Mouse (Mus musculus) midbrain, postnatal 0 days (tissue): ENCODE measurements at regions not wholly inside any gene's neighbourhood (a gene's known extent, or its start where the extent isn't known, plus 50 kb on each side); places are given as distances from the start of the nearest gene placed in this dataset.
A peak's percentile ranks its signal among the peaks of the same experiment; 100 is the strongest.

ENCODE experiments used
- ATAC-seq: fragments of 200-750 bp; cut with Nextera tagmentation; 2 replicates; pipeline ENCODE4 v1.8.0; 2017; ENCODE audit warnings: moderate number of reproducible peaks, mild to moderate bottlenecking, moderate TSS enrichment, moderate library complexity; ENCODE audit not compliant: low FRiP score
- DNase-seq: peaks from one replicate; pipeline ENCODE4 v3.0.0-alpha.2; 2015; ENCODE audit warnings: low spot score
- H3K27ac ChIP-seq: fragments of 300-500 bp; sonication (generic); 2 replicates; pipeline ENCODE4 v1.5.1; 2014; ENCODE audit warnings: low read depth, mild to moderate bottlenecking, low read length, mixed read lengths
- H3K27me3 ChIP-seq: fragments of 300-500 bp; sonication (generic); 2 replicates; pipeline ENCODE4 v1.6.1; 2014; ENCODE audit warnings: low read length, control low read depth, mixed read lengths; ENCODE audit not compliant: insufficient read depth
- H3K36me3 ChIP-seq: fragments of 300-500 bp; sonication (generic); 2 replicates; pipeline ENCODE4 v1.6.1; 2014; ENCODE audit warnings: low read length, control low read depth, mixed read lengths; ENCODE audit not compliant: insufficient read depth
- H3K4me1 ChIP-seq: fragments of 300-500 bp; sonication (generic); 2 replicates; pipeline ENCODE4 v1.6.1; 2014; ENCODE audit warnings: mild to moderate bottlenecking, control low read depth, antibody characterized with exemption, low read length, mixed read lengths; ENCODE audit not compliant: insufficient read depth
- H3K4me2 ChIP-seq: fragments of 300-500 bp; sonication (generic); 2 replicates; pipeline ENCODE4 v1.6.1; 2014; ENCODE audit warnings: low read depth, mild to moderate bottlenecking, low read length, mixed read lengths; ENCODE audit not compliant: poor library complexity, severe bottlenecking
- H3K4me3 ChIP-seq: fragments of 300-500 bp; sonication (generic); 2 replicates; pipeline ENCODE4 v1.5.1; 2014; ENCODE audit warnings: low read depth, mild to moderate bottlenecking, low read length, moderate library complexity
- H3K9ac ChIP-seq: fragments of 300-500 bp; sonication (generic); replicated peaks from 2 replicates; pipeline ENCODE4 v1.6.1; 2014; ENCODE audit warnings: mild to moderate bottlenecking, low read length, moderate library complexity, mixed read lengths; ENCODE audit not compliant: poor library complexity, severe bottlenecking
- H3K9me3 ChIP-seq: fragments of 300-500 bp; sonication (generic); 2 replicates; pipeline ENCODE4 v1.6.1; 2016; ENCODE audit warnings: low read length, control low read depth
- CTCF ChIP-seq: IDR thresholded peaks from 2 replicates; pipeline ENCODE4 v1.5.1; 2016; ENCODE audit warnings: antibody characterized with exemption, mild to moderate bottlenecking
- WGBS: fragments of 180-500 bp; shearing (Covaris S2); extraction: QIAGEN DNeasy Blood & Tissue Kit; methylation state at CpG from one replicate; pipeline ENCODE4 v1.1.7; 2014; 5-methylcytosine and 5-hydroxymethylcytosine counted together

GRCm38 (mm10) chr9:116366713-116367112 is 191.6 kb upstream of the Tgfbr2 start:
- Histone ChIP-seq H3K36me3 (no peaks in the 10 kb centered on the region), H3K27ac (no peak overlapping the region), H3K4me2 (no peak overlapping the region), H3K9me3 (no peaks in the 10 kb centered on the region), H3K4me1 (no peaks in the 10 kb centered on the region), H3K4me3 (no peak overlapping the region), H3K27me3 (no peaks in the 10 kb centered on the region), H3K9ac (no peak overlapping the region)
- 92% methylated on average over 7 of the region's 7 CpGs for WGBS
- ATAC-seq (no peak), DNase-seq (no peak)
- no peak for TF ChIP-seq CTCF

GRCm38 (mm10) chr9:116366193-116366592 is 191.0 kb upstream of the Tgfbr2 start:
- ATAC-seq (no peak), DNase-seq (no peak)
- Histone ChIP-seq H3K27ac (no peak overlapping the region), H3K4me3 (no peak overlapping the region), H3K9me3 (no peaks in the 10 kb centered on the region), H3K9ac (no peak overlapping the region), H3K36me3 (no peaks in the 10 kb centered on the region), H3K4me2 (no peak overlapping the region), H3K4me1 (no peaks in the 10 kb centered on the region), H3K27me3 (no peaks in the 10 kb centered on the region)
- TF ChIP-seq CTCF: no peak
- WGBS: 84% methylated on average over 9 of the region's 9 CpGs

GRCm38 (mm10) chr9:116365701-116366100 is 190.5 kb upstream of the Tgfbr2 start:
- H3K27ac ChIP-seq: no peak overlapping the region
- no peak for TF ChIP-seq CTCF
- no peak overlapping the region for H3K4me2 ChIP-seq
- 75% methylated on average over 3 of the region's 3 CpGs for WGBS
- no peaks in the 10 kb centered on the region for H3K9me3 ChIP-seq
- no peaks in the 10 kb centered on the region for H3K27me3 ChIP-seq
- H3K4me3 ChIP-seq: no peak overlapping the region
- no peak overlapping the region for H3K9ac ChIP-seq
- no peak for ATAC-seq
- H3K4me1 ChIP-seq: no peaks in the 10 kb centered on the region
- no peak for DNase-seq
- H3K36me3 ChIP-seq: no peaks in the 10 kb centered on the region

GRCm38 (mm10) chr9:116365016-116365685 is 190.0 kb upstream of the Tgfbr2 start:
- Histone ChIP-seq H3K9ac (no peak overlapping the region), H3K4me3 (no peak overlapping the region), H3K27me3 (no peaks in the 10 kb centered on the region), H3K4me1 (no peaks in the 10 kb centered on the region), H3K4me2 (no peak overlapping the region), H3K9me3 (no peaks in the 10 kb centered on the region), H3K36me3 (no peaks in the 10 kb centered on the region), H3K27ac (no peak overlapping the region)
- TF ChIP-seq CTCF: no peak
- DNase-seq (no peak), ATAC-seq (no peak)
- WGBS: 65% methylated on average over 12 of the region's 12 CpGs

GRCm38 (mm10) chr9:116361092-116361491 is 185.9 kb upstream of the Tgfbr2 start:
- no peak for DNase-seq
- no peak for ATAC-seq
- no peaks in the 10 kb centered on the region for H3K4me1 ChIP-seq
- H3K9ac ChIP-seq: no peak overlapping the region
- 72% methylated on average over 3 of the region's 3 CpGs for WGBS
- TF ChIP-seq CTCF: peak; percentile 10; the same call in 1 of the 2 replicates
- no peaks in the 10 kb centered on the region for H3K36me3 ChIP-seq
- no peaks in the 10 kb centered on the region for H3K27me3 ChIP-seq
- H3K4me3 ChIP-seq: no peak overlapping the region
- no peaks in the 10 kb centered on the region for H3K9me3 ChIP-seq
- H3K4me2 ChIP-seq: no peak overlapping the region
- no peak overlapping the region for H3K27ac ChIP-seq

- H3K9me3 ChIP-seq: no peaks in the 10 kb centered on the region
- DNase-seq (no peak), ATAC-seq (no peak)
- H3K36me3 ChIP-seq: no peaks in the 10 kb centered on the region
- H3K4me2 ChIP-seq: no peak overlapping the region
- no peaks in the 10 kb centered on the region for H3K27me3 ChIP-seq
- TF ChIP-seq CTCF: no peak
- 60% methylated on average over 7 of the region's 7 CpGs for WGBS
- no peaks in the 10 kb centered on the region for H3K4me1 ChIP-seq
- H3K27ac ChIP-seq: no peak overlapping the region
- H3K9ac ChIP-seq: no peak overlapping the region
- H3K4me3 ChIP-seq: no peak overlapping the region
These were observed 179.0 kb upstream of the Tgfbr2 start for GRCm38 (mm10) chr9:116354056-116354732.
